Mouse (Mus musculus): Measurements from ENCODE around the gene Fbxw8.
A peak's percentile ranks its signal among the peaks of the same experiment; 100 is the strongest.

- peak; percentile 74 for TF ChIP-seq CTCF (conservative IDR thresholded peaks at IDR 0.05; ENCODE audit: low read length)
- TF ChIP-seq POU5F1 (IDR thresholded peaks at IDR 0.05; ENCODE audit: borderline replicate concordance, low read length), result no peak
- no peak for TF ChIP-seq NANOG (IDR thresholded peaks at IDR 0.05; ENCODE audit: borderline replicate concordance, low read length)
Measured at GRCm38 (mm10) chr5:118066828-118067227, 88.4 kb downstream of the Fbxw8 start.

All from E14TG2a.4 (cell line).